Mouse (Mus musculus): ENCODE measurements around the gene Smok3a.
A peak's percentile ranks its signal among the peaks of the same experiment; 100 is the strongest.
"Not testable (repeated sequence)": the region's sequence is repeated elsewhere in the genome, so short reads cannot be mapped to it uniquely, and the experiment has no call there.

The Smok3a gene

DNA sequence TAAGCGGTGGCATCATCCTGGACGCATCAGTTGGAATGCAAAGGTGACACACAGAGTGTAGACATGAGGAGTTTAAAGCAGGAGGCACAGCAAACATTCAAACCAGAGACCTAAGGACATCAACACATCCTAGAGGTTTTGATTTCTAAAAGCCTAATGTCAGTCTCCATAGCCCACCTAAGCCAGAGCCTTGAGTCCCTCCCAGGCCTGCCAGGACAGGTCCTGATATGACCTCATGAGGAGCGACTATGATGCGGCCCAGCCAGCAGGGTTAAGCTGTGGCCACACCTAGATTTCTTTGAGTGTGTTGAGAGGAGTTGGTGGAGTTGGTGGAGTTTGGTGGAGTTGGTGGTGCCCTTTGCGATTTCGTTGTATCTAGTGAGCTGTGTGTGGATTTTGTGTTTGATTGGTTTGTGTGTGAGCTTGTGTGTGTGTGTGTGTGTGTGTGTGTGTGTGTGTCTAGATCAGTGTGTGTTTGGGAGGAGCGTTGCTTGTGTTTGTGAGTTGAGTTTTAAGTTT is at the start of gene Smok3a, which contains the start of gene Smok3b:
Gene Smok3a, plus strand, starts transcription at position 301 of the 519 bp plus-strand sequence.
Gene Smok3b, plus strand, starts transcription at position 469 of the 519 bp plus-strand sequence.
- DNase-seq (ENCODE audit: low read depth), result not testable (repeated sequence)

DNA sequence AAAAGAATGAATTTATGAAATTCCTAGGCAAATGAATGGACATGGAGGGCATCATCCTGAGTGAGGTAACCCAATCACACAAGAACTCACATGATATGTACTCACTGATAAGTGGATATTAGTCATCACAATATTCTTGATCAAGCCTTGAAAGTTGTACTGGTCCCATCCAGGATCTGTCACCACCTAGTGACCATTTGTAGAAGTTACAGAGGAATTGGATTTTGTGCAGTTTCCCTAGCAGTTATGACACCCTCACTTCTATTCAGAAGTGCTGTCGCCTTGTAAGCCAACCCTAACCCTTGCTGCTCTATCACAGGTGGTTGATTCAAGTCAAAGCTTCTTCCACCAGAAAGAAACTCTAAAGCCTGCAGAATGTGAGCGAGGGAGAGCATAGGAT is 47.9 kb upstream of the Smok3a start:
- DNase-seq (ENCODE audit: low read depth), result peak; percentile 7

DNA sequence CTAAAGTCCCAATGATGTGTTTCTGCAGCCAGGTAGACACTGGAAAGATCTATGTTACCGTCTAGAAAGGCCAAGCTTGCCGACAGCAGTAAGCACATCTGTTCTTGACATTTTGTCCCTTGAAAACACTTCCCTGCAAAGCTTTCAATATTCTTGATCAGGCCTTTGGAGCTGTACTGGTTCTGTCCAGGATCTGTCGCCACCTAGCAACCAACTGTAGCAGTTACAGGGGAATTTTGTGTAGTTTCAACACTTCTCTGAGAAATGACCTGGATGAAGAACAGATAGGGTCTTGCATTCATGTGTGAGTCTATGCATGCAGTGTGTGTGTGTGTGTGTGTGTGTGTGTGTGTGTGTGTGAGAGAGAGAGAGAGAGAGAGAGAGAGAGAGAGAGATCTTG is 47.3 kb upstream of the Smok3a start:
- DNase-seq (ENCODE audit: low read depth), result no peak

DNA sequence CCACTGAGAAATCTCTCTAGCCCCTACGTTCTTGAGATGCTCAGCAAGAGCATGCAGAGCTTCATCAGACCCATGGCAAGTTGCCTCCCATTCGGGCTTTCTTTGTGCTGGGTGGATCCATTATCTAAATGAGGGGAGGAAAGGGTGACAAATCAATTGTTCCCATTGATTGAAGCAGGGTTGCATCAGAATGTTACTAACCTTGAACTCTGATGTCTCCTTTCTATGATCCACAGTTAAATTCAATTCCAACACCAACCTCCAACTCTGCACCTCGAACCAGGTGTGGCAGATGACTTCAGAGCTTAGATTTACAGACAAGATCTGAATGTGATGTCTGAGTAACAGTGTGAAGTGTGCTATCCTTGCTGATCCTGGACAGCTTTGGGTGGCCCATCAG is 46.3 kb upstream of the Smok3a start:
- DNase-seq (ENCODE audit: low read depth), result no peak

DNA sequence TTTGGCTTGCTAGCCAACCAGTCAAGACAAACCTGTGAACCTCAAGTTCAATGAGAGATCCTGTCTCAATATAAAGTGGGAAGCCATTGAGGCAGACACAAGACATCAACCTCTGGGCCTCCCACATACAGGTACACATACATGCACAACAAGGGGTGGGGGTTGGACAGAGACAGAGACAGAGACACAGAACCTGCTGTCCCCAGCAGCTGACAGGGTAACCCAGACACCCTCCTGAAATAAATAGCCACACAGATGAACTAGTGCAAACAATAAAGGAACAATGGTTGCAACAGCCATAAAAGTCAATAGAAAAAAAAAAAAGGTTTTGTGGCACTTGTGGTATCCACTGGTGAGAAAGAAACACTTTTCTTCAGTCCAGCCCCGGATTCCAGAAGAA is 45.6 kb upstream of the Smok3a start:
- no peak for DNase-seq (ENCODE audit: low read depth)

DNA sequence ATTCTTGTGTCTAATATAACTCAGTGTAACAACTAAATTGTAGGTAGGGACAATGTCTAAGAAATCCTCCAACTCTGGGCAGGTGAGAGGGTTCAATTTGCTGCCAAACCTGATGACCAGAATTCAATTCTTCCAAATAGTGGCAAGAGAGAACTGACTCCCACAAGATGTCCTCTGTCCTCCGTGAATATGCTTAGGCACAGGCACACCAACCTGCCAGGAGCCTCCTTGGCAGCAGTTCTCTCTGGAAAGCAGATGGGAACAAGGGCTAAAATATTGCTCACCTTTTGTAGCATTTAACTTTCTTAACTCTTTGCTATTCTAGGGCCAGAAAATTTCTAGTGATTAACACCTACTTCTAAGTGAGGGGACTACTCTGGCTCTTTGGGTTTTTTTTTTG is 43.8 kb upstream of the Smok3a start:
- DNase-seq (ENCODE audit: low read depth), result no peak

DNA sequence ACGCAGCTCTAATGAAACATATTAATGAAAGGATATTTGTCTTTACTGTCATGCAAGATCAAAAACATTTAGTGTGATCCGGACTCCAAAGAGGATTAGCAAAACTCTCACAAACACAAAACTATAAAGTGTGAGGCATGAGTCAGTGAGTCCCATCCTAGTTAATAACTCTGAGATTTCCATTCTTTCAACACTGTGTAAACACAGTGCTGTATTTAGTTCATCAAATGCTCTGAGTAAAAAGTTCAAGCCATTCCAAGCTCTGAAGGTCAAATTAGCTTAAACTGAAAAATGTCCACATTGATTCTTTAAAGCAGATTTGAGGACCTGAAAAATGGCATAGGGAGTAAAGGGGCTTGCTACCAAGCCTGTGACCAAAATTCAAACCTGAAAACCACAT is 42.0 kb upstream of the Smok3a start:
- no peak for DNase-seq (ENCODE audit: low read depth)

DNA sequence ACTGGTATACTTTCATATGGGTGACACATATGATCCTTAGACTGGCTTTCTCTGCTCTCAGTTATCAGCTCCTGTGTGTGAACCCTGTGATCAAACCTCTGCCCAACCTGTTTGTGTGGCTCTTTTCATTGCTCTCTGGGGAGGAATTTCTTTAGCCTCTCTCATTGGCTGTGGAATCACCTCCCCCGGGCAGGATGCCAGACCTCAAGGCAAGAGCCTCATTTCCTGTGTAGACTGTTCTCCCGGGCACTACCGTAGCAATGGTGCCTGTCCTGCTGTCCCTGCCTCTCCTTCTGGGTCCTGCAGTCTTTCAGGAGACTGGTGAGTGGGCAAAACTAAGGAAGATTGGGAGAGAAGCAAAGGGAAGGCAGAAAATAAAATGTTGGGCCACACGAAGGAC is 39.8 kb upstream of the Smok3a start, which contains the start of gene Azgp1:
Gene Azgp1, plus strand, starts transcription at position 221 of the 400 bp plus-strand sequence.
- DNase-seq (ENCODE audit: low read depth), result no peak

DNA sequence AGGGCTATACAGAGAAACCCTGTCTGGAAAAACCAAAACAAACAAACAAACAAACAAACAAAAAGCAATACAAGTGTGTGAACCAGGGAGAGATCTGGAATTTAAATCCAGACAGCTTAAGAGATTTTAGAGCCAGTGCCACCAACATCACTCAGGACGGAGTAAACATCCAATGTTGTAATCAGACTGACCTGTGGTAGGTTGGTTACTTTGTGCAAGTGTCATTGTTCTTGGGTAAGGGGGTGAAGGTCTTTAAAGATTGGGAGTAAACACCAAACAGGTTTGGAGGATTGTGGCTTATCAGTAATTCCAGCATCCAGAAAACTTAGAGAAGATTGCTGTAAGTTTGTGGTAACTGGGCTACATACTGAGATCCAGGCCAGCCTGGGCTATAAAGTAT is 34.7 kb upstream of the Smok3a start:
- DNase-seq (ENCODE audit: low read depth), result no peak

DNA sequence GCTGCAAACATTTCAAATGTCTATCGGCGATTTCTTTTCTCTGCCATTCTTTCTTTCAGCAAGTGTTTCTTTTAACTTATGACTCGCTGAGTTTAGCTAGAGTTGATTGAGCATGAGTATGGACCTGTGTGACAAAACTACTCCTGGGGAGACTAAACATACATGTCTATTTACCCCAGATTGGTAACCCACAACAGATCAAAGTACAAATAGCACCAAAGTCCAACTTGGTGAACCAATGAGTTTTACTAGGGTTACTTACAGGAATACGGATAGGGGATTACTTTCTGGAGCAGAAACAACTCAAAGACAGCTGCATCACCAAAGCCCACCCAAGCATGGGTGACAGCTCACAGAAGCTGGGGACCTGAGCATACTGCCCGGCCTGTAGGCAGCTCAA is 11.6 kb upstream of the Smok3a start:
- no peak for DNase-seq (ENCODE audit: low read depth)

DNA sequence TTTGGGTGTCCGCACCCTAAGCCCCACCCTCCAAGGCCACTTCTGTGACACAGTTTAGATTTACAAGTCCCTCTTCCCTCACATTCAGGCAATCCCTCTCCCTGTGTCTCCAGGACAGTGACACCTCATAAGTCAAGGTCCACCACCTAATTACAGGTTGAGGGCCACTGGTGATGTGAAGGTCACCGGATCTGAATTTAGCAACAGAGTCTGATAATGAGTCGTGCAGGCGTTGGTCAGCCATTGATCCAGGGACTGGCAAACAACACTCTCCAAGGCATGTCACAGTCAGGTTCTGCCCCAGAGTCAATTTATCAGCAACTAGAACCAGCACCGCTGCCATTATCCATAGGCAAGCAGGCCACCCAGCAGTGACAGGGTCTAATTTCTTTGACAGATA is 8.7 kb upstream of the Smok3a start:
- no peak for DNase-seq (ENCODE audit: low read depth)

DNA sequence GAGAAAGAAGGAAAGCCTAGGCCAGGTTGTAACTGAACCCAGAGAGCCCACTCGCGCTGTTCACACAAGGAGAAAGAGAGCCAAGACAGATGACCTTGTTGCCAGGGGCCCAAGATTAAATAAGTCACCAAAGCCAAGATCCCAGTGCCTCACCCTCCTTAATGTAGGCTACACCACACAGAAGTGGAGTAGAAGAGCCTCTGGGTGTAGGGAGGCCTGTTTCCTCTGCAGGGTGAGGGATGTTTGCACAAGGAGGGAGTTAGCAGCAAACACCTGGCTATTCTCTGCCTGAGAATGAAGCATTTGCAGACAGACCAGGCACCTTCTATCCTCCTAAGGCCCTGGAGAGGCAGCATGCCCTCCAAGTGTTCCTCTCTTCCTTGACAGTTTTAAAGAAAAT is 4.5 kb upstream of the Smok3a start:
- DNase-seq (ENCODE audit: low read depth), result no peak

DNA sequence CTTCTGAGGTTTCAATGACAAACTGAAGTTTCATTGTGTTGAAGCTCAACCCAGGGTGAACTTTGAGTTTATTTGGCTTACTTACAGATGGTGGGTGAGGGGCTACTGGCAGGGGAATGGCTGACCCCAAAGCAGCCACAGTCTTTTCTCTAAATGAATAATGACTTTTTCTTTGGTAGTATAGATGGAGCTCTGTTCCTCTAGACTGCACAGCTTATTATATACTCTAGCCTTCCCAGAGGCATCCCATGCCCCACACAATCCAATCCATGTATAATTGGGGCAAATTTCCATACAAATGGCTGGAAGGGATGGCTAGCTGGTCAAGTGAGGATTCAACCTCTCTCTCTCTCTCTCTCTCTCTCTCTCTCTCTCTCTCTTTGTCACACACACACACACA is 4.1 kb upstream of the Smok3a start:
- DNase-seq (ENCODE audit: low read depth), result no peak

DNA sequence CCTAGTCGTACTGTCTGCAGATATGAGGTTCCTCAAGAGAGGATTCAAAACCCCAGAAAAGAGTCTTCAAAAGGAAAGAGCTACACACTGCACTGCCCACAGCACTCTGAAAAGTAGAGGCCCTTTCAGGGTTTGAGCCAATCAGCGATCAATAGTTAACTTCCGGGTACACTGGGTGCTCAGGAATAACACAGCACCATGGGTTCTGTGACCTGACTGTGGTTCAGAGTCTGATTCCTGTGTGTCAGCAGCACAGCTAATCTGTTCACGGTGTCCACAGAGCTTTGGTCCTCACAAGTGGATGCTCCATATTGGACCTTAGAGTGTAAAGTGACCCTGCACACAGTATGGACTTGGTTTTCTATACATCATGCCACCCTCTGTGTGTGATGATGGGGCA is 1.5 kb upstream of the Smok3a start:
- not testable (repeated sequence) for DNase-seq (ENCODE audit: low read depth)

DNA sequence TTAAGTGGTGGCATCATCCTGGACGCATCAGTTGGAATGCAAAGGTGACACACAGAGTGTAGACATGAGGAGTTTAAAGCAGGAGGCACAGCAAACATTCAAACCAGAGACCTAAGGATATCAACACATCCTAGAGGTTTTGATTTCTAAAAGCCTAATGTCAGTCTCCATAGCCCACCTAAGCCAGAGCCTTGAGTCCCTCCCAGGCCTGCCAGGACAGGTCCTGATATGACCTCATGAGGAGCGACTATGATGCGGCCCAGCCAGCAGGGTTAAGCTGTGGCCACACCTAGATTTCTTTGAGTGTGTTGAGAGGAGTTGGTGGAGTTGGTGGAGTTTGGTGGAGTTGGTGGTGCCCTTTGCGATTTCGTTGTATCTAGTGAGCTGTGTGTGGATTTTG is 31.8 kb downstream of the Smok3a start, which contains the start of gene Smok3c:
Gene Smok3c, plus strand, starts transcription at position 301 of the 400 bp plus-strand sequence.
- DNase-seq (ENCODE audit: low read depth), result not testable (repeated sequence)

DNA sequence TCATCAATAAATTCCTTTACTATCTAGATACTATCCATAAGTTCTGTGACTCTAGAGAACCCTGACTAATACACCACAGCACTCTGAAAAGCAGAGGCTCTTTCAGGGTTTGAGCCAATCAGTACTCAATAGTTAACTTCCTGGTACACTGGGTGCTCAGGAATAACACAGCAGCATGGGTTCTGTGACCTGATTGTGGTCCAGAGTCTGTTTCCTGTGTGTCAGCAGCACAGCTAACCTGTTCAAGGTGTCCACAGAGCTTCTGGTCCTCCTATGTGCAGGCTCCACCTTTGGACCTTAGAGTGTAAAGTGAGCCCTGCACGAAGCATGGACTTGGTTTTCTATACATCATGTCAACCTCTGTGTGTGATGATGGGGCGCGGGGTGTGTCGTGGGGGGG is 52.7 kb downstream of the Smok3a start:
- DNase-seq (ENCODE audit: low read depth), result no peak

DNA sequence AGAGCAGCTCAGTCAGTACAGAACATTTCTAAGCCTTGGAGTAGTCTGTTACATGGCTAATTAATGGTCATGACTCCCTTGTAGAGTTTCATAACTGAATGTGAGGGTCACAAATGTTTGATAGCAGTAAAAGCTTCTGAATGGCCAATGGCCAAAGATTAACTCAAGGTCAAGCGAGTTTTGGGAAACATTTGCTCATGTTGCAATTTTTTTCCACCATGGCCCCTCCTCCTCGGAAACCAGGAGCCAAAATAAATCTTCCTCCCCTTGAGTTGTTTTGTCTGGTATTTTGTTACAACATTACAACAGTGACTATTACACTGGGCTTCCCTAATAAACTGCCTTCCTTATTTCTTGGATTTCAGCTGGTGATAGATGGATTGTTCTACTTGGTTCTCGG is 54.6 kb downstream of the Smok3a start:
- no peak for DNase-seq (ENCODE audit: low read depth)

DNA sequence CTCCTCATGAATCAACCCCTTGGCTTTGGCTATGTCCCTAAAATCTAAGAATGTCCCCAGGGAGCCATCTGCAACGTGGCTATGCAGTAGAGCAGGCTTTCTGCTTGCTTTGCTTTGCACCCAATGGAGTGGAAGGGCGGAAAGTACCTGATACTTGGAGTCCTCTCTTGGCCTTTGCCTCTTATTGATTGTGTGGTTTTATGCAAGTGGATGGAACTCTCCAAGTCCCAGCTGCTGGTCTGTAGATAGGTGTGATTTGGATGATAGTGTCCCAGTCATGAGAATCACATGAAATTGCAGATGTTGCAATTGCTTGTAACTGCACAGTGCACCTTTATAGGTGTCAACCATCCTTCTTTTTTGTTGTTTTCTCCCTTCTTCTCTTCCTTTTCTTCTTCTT is 55.1 kb downstream of the Smok3a start:
- no peak for DNase-seq (ENCODE audit: low read depth)

DNA sequence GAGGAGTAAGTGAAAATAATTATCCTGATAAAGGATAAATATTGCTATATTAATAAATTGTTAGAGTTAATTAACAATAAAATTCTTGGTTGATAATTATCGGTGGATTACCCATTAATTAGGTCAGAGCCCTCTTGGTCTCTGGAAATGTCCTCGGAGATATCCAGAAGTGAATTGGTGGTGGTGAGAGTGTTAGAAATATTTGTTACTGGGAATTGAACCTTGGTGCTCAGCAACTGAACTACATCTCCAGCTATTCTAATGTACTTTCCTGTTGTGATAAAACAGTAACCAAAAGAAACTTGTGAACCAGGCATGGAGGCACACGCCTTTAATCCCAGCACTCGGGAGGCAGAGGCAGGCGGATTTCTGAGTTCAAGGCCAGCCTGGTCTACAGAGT is 59.4 kb downstream of the Smok3a start:
- DNase-seq (ENCODE audit: low read depth), result no peak

DNA sequence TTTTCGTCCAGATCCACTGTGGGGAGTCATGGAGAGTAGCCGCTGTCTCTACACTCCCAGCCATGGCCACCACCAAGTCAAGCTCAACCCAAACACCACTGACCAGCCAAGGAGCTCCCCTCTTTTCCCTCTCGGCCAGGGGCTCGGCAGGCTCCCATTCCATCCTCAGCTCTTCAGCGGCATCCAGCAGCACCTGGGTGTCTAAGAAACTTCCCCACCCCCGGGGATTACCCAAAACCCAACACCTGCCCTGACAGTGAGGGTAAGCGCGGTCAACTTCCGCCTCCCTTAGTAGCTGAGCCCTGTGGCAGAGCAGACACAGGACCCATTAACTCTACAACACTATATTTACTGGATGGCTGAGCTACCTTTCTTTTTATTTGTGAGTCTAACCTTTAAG is 60.4 kb downstream of the Smok3a start:
- no peak for DNase-seq (ENCODE audit: low read depth)

DNA sequence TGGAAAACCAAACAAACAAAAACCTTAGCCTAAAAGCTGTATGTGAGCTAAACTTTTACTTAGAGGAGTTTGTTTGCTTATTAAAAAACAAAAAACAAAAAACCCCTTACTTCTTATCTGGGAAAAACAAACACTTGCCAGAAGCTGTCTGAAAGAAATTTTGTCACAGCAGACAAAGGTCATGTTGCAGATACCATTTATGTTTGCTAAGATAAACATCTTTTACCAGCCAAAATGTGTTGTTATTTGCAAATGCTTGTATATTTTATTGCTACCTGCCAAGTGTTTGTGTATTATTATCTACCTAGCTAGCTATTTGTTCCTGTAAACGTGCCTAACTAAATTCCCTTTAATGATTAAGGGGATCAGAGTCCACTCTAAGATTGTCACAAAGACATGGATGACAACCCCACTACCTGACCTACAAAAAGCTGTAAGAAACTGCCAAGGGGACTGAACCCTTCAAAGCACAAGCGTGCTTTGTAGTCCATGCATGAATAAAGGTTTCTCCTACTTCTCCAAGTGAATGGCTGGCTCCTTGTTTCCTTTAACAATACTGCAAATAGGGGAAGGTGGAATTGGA is 62.3 kb downstream of the Smok3a start:
- DNase-seq (ENCODE audit: low read depth), result no peak

DNA sequence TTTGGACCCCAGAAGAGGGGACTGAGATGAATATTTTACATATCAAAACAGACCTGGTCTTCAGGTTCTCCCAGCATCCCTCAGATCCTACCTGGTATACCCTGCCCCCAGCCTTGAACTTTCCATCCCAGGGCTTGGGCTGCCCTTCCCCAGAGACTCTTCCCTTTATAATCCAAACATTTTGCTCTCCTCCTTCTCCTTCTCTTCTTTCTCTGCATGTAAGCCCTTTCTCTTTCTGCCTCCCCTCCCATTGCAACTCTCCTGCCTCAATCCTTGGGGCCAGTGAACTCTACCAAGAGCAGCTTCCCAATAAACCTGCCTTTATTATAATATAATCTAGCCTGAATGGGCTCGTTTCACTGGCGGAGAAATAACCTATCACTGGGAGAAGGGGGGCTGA is 62.9 kb downstream of the Smok3a start:
- DNase-seq (ENCODE audit: low read depth), result no peak

Measured in c-Kit-positive CD71-negative TER-119-negative erythroid progenitor cells, embryonic 14.5 days (primary cell).